Mouse (Mus musculus) limb, embryonic 14.5 days (tissue): ENCODE results near the gene Spdye4a. TPM values are rescaled to one million over a fixed set of nuclear protein-coding genes. Genes with fewer than 3 reads are reported as not detected.

Experiments
- ATAC-seq: fragments of 200-750 bp; cut with Nextera tagmentation; 2 replicates; pipeline ENCODE4 v1.8.0; 2017; ENCODE audit warnings: low read depth, moderate number of reproducible peaks, moderate TSS enrichment; ENCODE audit not compliant: low FRiP score
- DNase-seq: peaks from one replicate; pipeline ENCODE4 v3.0.0-alpha.2; 2015; ENCODE audit warnings: low spot score
- H3K27ac ChIP-seq: fragments of 300-500 bp; sonication (generic); replicated peaks from 2 replicates; pipeline ENCODE4 v1.5.1; 2014; ENCODE audit warnings: low read depth, mild to moderate bottlenecking, low read length, moderate library complexity, mixed read lengths
- H3K27me3 ChIP-seq: fragments of 300-500 bp; sonication (generic); 2 replicates; pipeline ENCODE4 v1.6.1; 2014; ENCODE audit warnings: low read length, mixed read lengths; ENCODE audit not compliant: control insufficient read depth, insufficient read depth
- H3K36me3 ChIP-seq: fragments of 300-500 bp; sonication (generic); 2 replicates; pipeline ENCODE4 v1.6.1; 2014; ENCODE audit warnings: mild to moderate bottlenecking, low read length, moderate library complexity, mixed read lengths; ENCODE audit not compliant: control insufficient read depth, insufficient read depth
- H3K4me1 ChIP-seq: fragments of 300-500 bp; sonication (generic); 2 replicates; pipeline ENCODE4 v1.6.1; 2014; ENCODE audit warnings: antibody characterized with exemption, low read length, mixed read lengths; ENCODE audit not compliant: control insufficient read depth, insufficient read depth
- H3K4me2 ChIP-seq: fragments of 300-500 bp; sonication (generic); replicated peaks from 2 replicates; pipeline ENCODE4 v1.6.1; 2014; ENCODE audit warnings: low read depth, mild to moderate bottlenecking, low read length, moderate library complexity; ENCODE audit not compliant: severe bottlenecking
- H3K4me3 ChIP-seq: fragments of 300-500 bp; sonication (generic); replicated peaks from 2 replicates; pipeline ENCODE4 v1.5.1; 2014; ENCODE audit warnings: low read length
- H3K9ac ChIP-seq: fragments of 300-500 bp; sonication (generic); 2 replicates; pipeline ENCODE4 v1.6.1; 2014; ENCODE audit warnings: mild to moderate bottlenecking, low read depth, low read length, moderate library complexity; ENCODE audit not compliant: severe bottlenecking
- H3K9me3 ChIP-seq: fragments of 300-500 bp; sonication (generic); 2 replicates; pipeline ENCODE4 v1.6.1; 2016; ENCODE audit warnings: low read length; ENCODE audit not compliant: control insufficient read depth
- POLR2A ChIP-seq: fragments of 200-500 bp; IDR thresholded peaks from 2 replicates; pipeline ENCODE4 v1.8.0; 2012; ENCODE audit warnings: inconsistent platforms, mild to moderate bottlenecking, moderate library complexity, borderline replicate concordance; ENCODE audit not compliant: insufficient read depth, insufficient read length; ENCODE audit errors: extremely low read depth
- WGBS: fragments of 180-500 bp; shearing (Covaris S2); extraction: QIAGEN DNeasy Blood & Tissue Kit; methylation state at CpG from one replicate; pipeline ENCODE4 v1.1.7; 2014; 5-methylcytosine and 5-hydroxymethylcytosine counted together
- polyA plus RNA-seq, 2 experiments: library from polyadenylated mRNA; depleted of rRNA in 1 of 2; stranded (reverse) in 1 of 2; unstranded in 1 of 2; fragments of >200 nt; fragmentation: Nextera tagmentation in 1 of 2; extraction: Ambion mirVana in 1 of 2; gene quantifications; 2 replicates each; pipeline versions ENCODE4 v1.2.1 to v1.2.3; 2012 to 2014

Spdye4a gene
- polyA plus RNA-seq, 2 experiments = not detected

- Histone ChIP-seq H3K27ac (no peak overlapping the region), H3K9me3 (no peaks in the 10 kb centered on the region), H3K36me3 (no peaks in the 10 kb centered on the region), H3K27me3 (no peaks in the 10 kb centered on the region), H3K4me1 (peaks cover 15% of the 10 kb centered on the region), H3K4me3 (peak overlapping the region; percentile 91), H3K9ac (peak overlapping the region; percentile 86), H3K4me2 (peak overlapping the region; percentile 83)
- DNase-seq = no peak
- 4% methylated on average over 12 of the region's 12 CpGs for WGBS
- ATAC-seq = peak; percentile 10; the same call in 1 of the 2 replicates
- TF ChIP-seq POLR2A = peak; percentile 6; the same call in 1 of the 2 replicates
Observed at GRCm38 (mm10) chr5:143270151-143270519, 43.4 kb upstream of the Spdye4a start.

- H3K9me3 ChIP-seq = no peaks in the 10 kb centered on the region
- H3K4me3 ChIP-seq = peak within 1 kb of the TSS; percentile 91
- H3K4me2 ChIP-seq = peak within 1 kb of the TSS; percentile 83
- ATAC-seq (peak; percentile 78), DNase-seq (peak; percentile 66)
- peak within 1 kb of the TSS; percentile 33; the same call in 1 of the 2 replicates for H3K27ac ChIP-seq
- TF ChIP-seq POLR2A = peak; percentile 46; the same call in 1 of the 2 replicates
- peak within 1 kb of the TSS; percentile 86 for H3K9ac ChIP-seq
- peaks cover 15% of the 10 kb centered on the region for H3K4me1 ChIP-seq
- H3K36me3 ChIP-seq = peaks cover 2% of the 10 kb centered on the region; the same call in 1 of the 2 replicates
- WGBS = under 1% methylated on average over 37 of the region's 79 CpGs
- no peaks in the 10 kb centered on the region for H3K27me3 ChIP-seq
Observed at GRCm38 (mm10) chr5:143269363-143270150, 42.9 kb upstream of the Spdye4a start, which contains the start of gene Zfp316. Gene Zfp316, minus strand, starts transcription at chr5:143270022.

- Histone ChIP-seq H3K9ac (peak overlapping the region; percentile 86), H3K4me3 (peak overlapping the region; percentile 91), H3K27ac (0 out of 2 replicates have a peak overlapping the region, but pooled peaks have one; percentile 33), H3K4me2 (peak overlapping the region; percentile 83), H3K4me1 (peaks cover 15% of the 10 kb centered on the region), H3K9me3 (no peaks in the 10 kb centered on the region), H3K27me3 (no peaks in the 10 kb centered on the region), H3K36me3 (peaks cover 8% of the 10 kb centered on the region)
- no peak for TF ChIP-seq POLR2A
- 28% methylated on average over 8 of the region's 8 CpGs for WGBS
- DNase-seq (no peak), ATAC-seq (no peak)
Observed at GRCm38 (mm10) chr5:143268985-143269362, 42.3 kb upstream of the Spdye4a start.

DNA sequence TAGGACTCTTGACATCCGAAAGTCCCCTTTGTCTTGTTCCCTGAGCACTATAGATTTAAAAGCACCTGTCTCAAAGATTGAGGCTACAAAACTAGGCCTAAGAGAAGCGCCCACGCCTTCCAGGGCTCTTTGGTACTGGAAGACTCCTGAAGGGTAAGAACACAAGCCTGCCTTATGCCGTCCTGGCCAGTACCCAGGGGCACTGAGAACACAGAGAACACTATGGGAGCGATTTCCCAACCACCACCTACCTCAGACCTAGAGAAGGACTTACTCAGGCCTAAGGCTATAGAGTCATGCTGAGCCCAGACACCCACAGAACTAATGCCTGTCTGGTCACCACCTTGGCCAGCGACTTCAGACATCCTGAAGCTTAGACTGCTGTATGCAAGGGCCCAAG lies 40.1 kb upstream of the Spdye4a start:
- Histone ChIP-seq H3K27me3 (no peaks in the 10 kb centered on the region), H3K27ac (no peak overlapping the region), H3K4me2 (no peak overlapping the region), H3K36me3 (peaks cover 28% of the 10 kb centered on the region), H3K4me1 (peaks cover 15% of the 10 kb centered on the region), H3K9me3 (no peaks in the 10 kb centered on the region), H3K4me3 (no peak overlapping the region), H3K9ac (no peak overlapping the region)
- ATAC-seq = no peak
- 85% methylated on average over 6 of the region's 6 CpGs for WGBS
- TF ChIP-seq POLR2A = no peak
- no peak for DNase-seq

GRCm38 (mm10) chr5:143265409-143265808 lies 38.7 kb upstream of the Spdye4a start:
- no peaks in the 10 kb centered on the region for H3K9me3 ChIP-seq
- H3K4me1 ChIP-seq = peaks cover 9% of the 10 kb centered on the region
- H3K9ac ChIP-seq = no peak overlapping the region
- ATAC-seq (no peak), DNase-seq (no peak)
- H3K4me3 ChIP-seq = no peak overlapping the region
- WGBS = 48% methylated on average over 1 of the region's 1 CpGs
- peaks cover 33% of the 10 kb centered on the region for H3K36me3 ChIP-seq
- H3K4me2 ChIP-seq = no peak overlapping the region
- no peak for TF ChIP-seq POLR2A
- no peaks in the 10 kb centered on the region for H3K27me3 ChIP-seq
- no peak overlapping the region for H3K27ac ChIP-seq
